Mouse (Mus musculus) olfactory bulb, adult 2 months (tissue): ENCODE measurements at regions not wholly inside any gene's neighbourhood (a gene's known extent, or its start where the extent isn't known, plus 50 kb on each side); places are given as distances from the start of the nearest gene placed in this dataset.

Source experiments
- CTCF ChIP-seq: fragments of 200-500 bp; IDR thresholded peaks from 2 replicates; pipeline ENCODE4 v1.5.1; 2012; ENCODE audit warnings: low read depth, mild to moderate bottlenecking, low read length, moderate library complexity; ENCODE audit not compliant: insufficient read depth
- POLR2A ChIP-seq: fragments of 200-500 bp; IDR thresholded peaks from 2 replicates; pipeline ENCODE4 v1.6.1; 2012; ENCODE audit warnings: mild to moderate bottlenecking, low read depth, low read length, moderate library complexity; ENCODE audit not compliant: insufficient read depth

DNA sequence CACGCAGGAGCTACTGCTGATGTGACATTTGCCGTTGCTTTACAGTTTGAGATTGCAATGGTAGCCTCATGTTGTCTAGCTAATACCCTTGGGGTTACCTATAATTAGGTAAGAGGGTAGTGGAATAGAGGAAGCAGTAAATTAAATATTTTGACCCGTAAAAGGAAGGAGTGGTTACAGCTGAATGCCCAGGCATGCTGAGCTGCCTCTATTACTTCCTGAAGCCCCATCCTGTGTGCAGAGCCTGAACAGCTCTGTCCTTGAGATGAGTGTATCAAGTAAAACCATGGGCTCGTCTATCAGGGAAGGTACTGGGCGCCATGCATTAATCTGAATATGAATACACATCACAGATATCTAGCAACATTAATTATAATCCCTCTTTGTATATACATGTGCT lies 179.1 kb upstream of the Spats2l start:
- TF ChIP-seq CTCF (no peak), POLR2A (no peak)
